Mouse (Mus musculus) gastrocnemius, adult 2 months (tissue): Measurements from ENCODE around the gene Pccb. TPM values are rescaled to one million over a fixed set of nuclear protein-coding genes. Genes with fewer than 3 reads are reported as not detected.
A peak's percentile ranks its signal among the peaks of the same experiment; 100 is the strongest.

ENCODE experiments used
- DNase-seq: peaks from one replicate; pipeline ENCODE4 v3.0.0; 2022
- H3K27ac ChIP-seq: fragments of 200-600 bp; 2 replicates; pipeline ENCODE4 v1.8.1; 2022; ENCODE audit warnings: mild to moderate bottlenecking
- H3K4me3 ChIP-seq: fragments of 200-600 bp; 2 replicates; pipeline ENCODE4 v1.8.1; 2022; ENCODE audit warnings: mild to moderate bottlenecking, moderate library complexity
- CTCF ChIP-seq: fragments of 200-600 bp; IDR thresholded peaks from 2 replicates; pipeline ENCODE4 v1.8.1; 2022; ENCODE audit warnings: antibody characterized with exemption, mild to moderate bottlenecking, moderate library complexity
- intact Hi-C: fragments of 180-260 bp; cut with DNase I; formaldehyde crosslinking; loops from one replicate; pipeline ENCODE4 v1.15.1; 2025
- total RNA-seq, 2 experiments: library from RNA; stranded (reverse); gene quantifications; 2 replicates each; pipeline ENCODE4 v1.2.3; 2021

Gene Pccb
- total RNA-seq, 2 experiments from 2014 or later = 56.5 to 70.8 TPM

- intact Hi-C loops = no loop called here
- no peak overlapping the region for H3K4me3 ChIP-seq
- H3K27ac ChIP-seq = no peak overlapping the region
- no peak for TF ChIP-seq CTCF
- no peak for DNase-seq
Observed at GRCm38 (mm10) chr9:101041508-101041907, 6.8 kb upstream of the Pccb start.

GRCm38 (mm10) chr9:101038634-101039033, 3.9 kb upstream of the Pccb start:
- no peak for TF ChIP-seq CTCF
- H3K4me3 ChIP-seq = no peak overlapping the region
- intact Hi-C loops = no loop called here
- H3K27ac ChIP-seq = no peak overlapping the region
- DNase-seq = no peak

DNA sequence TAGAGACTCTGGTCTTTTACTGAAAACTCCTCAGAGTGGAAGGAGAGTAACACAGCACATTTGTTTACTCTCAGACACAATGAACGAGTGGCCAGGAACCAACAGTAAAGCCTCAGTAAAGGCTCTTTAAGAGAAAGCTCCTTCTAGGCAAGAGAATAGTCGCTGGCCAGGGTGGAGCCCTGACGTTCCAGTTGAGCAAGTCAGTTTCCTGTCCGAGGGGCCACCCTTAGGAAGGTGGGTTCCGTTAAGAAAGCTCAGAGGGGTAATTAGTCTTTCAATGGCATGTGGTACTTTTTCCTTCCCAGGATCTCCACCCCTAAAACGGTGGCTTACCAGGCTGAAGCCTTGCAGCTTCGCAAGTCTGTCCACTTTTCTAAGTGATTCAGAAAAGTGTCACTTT, 2.7 kb upstream of the Pccb start:
- intact Hi-C loops = no loop called here
- no peak for TF ChIP-seq CTCF
- peak overlapping the region; percentile 63 for H3K27ac ChIP-seq
- H3K4me3 ChIP-seq = peak overlapping the region; percentile 33
- DNase-seq = peak; percentile 38

DNA sequence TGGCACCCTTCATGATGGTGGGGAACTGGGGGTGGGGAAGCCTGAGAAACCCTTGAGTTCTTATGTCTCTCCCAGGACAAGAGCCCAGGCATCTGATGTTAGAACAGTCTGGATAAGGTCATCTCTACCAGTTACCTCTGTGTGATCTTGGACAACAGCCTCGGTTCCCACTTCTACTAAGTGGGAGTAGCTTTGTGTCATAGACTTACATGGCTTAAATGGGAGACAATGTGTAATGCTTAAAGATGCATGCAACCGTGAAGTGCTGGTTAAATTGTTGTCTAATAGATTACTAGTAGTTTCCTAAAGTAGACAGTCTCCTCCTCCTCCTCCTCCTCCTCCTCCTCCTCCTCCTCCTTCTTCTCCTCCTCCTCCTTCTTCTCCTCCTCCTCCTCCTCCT, 2.2 kb upstream of the Pccb start:
- intact Hi-C loops = no loop called here
- no peak for DNase-seq
- TF ChIP-seq CTCF = no peak
- no peak overlapping the region for H3K4me3 ChIP-seq
- 0 out of 2 replicates have a peak overlapping the region, but pooled peaks have one; percentile 38 for H3K27ac ChIP-seq

DNA sequence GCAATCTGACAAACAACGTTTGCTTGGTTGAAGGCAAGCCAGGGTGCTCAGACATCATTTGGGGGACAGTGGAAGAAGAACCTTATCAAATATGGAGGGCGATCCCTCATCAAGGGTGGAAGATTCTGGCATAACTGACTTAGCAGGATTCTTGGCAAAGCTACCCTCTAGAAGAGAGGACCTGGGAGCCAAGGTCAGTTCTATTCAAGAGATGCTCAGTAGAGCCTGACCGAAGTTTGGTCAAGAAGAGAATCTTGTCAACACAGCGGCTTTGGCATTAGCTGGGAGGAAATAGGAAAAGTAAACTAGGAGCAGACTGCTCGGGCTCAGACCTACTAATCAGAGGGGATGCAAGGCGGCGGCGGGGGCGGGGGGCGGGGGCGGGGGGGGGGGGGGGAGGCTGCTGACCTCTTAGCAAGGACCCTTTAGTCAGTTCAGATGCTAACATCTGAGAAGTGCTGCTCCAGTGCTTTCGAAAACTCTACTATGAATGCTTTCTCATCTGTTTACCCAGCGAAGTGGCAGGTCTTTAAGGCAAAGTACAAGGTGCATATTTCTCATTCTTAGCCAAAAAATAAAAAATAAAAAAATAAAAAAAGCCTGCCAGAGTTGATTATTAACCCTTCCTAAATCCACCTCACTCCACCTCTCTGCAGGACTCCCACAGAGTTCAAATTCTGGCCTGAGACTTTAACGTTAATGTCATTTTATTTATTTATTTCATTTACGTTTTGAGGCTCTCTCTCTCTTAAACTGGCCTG, 1.3 kb upstream of the Pccb start:
- Histone ChIP-seq H3K27ac (no peak overlapping the region), H3K4me3 (no peak overlapping the region)
- no peak for DNase-seq
- intact Hi-C loops = loop anchor here (2.0 kb wide), 1 partner anchor 37 kb away; no protein-coding TSS in a partner anchor
- TF ChIP-seq CTCF = no peak

DNA sequence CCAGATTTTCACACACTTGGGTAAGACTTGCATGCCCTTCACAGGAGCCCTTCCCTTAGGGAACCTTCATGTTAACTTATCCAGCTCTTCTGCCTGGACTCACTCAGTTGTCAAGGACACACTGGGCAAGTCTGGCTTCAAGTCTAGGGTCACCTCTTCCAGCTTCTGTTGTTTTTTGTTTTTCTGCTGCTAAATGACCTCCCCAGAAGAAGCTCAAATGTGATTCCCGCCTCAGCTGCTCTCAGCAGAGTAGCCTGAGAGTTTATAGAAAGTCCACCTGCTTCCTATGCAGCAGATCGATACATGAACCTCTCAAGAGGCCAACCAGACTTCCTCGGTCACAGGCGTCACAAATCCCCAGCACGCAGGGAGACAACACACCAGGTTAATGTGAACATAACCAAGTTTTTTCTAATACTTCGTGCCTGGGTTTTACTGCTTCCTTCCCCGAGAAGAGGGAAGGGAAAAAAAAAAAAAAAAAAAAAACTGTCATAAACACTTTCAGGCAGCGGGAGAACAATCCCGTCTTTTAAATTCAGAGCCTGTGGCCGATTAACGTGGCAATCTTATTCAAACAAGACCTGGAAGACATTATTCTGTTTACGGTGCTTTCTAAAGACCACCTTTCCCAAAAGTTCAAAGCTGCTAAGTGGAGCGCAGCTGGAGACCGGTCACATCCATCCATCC, 794 bp downstream of the Pccb start:
- TF ChIP-seq CTCF = no peak
- peak overlapping the region; percentile 90 for H3K4me3 ChIP-seq
- no peak for DNase-seq
- intact Hi-C loops = loop anchor here (2.0 kb wide), 1 partner anchor 39 kb away; no protein-coding TSS in a partner anchor
- H3K27ac ChIP-seq = peak overlapping the region; percentile 99

DNA sequence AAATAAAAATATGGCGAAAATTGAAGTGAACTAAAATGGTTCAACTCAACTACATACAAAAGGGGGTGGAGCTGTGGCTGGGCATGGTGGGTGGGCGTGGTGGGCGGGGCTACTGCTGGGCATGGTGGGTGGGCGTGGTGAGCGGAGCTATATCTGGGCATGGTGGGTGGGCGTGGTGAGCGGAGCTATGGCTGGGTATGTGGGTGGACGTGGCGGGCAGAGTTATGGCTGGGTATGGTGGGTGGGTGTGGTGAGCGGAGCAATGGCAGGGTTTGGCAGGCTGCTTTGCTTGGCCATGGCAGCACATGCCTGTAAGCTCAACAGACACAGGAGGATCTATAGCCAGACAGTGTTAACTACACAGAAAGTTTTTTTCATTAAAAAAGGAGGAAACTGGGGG, 15.9 kb downstream of the Pccb start:
- Histone ChIP-seq H3K27ac (no peak overlapping the region), H3K4me3 (no peak overlapping the region)
- no peak for TF ChIP-seq CTCF
- DNase-seq = no peak
- intact Hi-C loops = no loop called here

GRCm38 (mm10) chr9:101017734-101018516, 16.8 kb downstream of the Pccb start:
- no peak for DNase-seq
- TF ChIP-seq CTCF = peak; percentile 14; the same call in 1 of the 2 replicates
- Histone ChIP-seq H3K27ac (no peak overlapping the region), H3K4me3 (no peak overlapping the region)
- intact Hi-C loops = no loop called here

DNA sequence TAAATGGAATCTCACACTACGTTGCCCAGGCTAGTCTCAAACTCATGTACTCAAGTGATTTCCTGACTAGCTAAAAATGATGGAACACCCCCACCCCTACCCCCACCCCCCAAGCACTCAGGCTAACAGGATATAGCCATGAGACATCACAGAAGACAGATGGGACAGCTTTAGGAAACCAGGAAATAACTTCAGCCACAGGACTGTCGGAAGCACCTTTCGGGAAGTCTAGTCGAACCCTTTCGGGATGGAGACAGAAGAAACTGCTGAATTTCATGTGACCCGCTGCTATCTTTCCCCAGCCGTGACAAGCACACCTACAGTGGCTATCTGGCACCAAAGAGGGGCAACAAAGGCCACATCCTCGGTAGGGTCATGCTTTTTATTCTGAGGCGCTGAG, 19.4 kb downstream of the Pccb start:
- no peak for TF ChIP-seq CTCF
- no peak for DNase-seq
- intact Hi-C loops = no loop called here
- Histone ChIP-seq H3K4me3 (no peak overlapping the region), H3K27ac (no peak overlapping the region)

DNA sequence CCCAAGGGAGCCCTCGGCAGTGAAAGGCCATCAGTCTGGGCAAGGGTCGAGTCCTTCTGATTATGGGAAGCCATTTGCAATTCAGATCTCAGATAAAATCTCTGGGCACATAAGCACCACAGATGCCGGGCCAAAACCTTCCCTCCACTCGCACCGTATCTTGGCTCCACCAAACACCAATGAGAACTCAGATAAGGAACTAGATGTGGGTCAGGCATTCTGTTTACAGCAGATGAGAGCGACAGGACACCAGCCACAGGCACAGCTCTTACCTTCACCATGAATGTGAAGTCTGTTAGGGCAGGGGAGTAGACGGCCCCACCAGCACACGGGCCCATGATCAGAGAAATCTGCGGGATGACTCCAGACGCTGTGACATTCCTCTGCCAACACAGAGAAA, 22.3 kb downstream of the Pccb start:
- Histone ChIP-seq H3K27ac (no peak overlapping the region), H3K4me3 (no peak overlapping the region)
- no peak for DNase-seq
- intact Hi-C loops = no loop called here
- TF ChIP-seq CTCF = no peak

DNA sequence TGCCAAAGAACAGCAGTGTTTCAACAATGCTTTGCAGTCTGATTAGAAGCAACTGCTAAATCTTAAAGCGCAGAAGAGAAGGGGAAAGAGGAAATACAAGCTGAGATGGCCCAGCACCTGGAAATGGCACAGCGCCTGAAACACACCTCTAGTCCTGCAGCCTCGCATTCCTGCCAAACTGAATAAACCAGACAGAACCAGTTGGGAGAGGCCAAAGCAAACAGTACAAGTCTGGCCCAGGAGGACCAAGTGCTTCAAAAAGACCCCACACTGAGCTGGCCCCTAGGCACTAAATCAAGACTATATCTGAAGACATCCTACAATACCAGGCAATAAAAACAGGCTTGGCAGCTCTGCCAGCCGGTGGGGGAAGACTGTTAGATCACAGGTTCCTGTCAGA, 28.8 kb downstream of the Pccb start:
- intact Hi-C loops = no loop called here
- H3K4me3 ChIP-seq = no peak overlapping the region
- H3K27ac ChIP-seq = no peak overlapping the region
- no peak for DNase-seq
- no peak for TF ChIP-seq CTCF

GRCm38 (mm10) chr9:101003302-101003701, 31.4 kb downstream of the Pccb start:
- Histone ChIP-seq H3K4me3 (no peak overlapping the region), H3K27ac (no peak overlapping the region)
- DNase-seq = no peak
- intact Hi-C loops = no loop called here
- TF ChIP-seq CTCF = no peak

DNA sequence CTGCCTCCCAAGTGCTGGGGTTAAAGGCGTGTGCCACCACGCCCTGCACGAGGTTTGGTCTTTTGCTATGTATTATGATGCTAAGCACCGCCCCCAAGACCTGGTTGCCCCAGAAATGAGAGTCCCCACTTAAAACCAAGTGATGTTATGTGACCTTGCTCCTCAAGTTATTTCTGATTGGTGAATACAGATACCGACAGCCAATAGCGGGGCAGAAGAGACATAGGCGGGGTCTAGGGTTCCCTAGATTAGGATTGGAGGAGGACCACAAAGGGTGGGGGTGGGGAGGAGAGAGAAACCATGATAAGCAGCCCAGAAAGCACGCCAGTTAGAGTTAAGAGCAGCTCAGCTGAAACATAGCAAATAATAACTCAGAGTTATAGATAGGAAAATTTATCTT, 31.9 kb downstream of the Pccb start:
- intact Hi-C loops = no loop called here
- TF ChIP-seq CTCF = no peak
- H3K27ac ChIP-seq = no peak overlapping the region
- no peak for DNase-seq
- no peak overlapping the region for H3K4me3 ChIP-seq
